In genomic region chr7:89308238-89308637, GRCm38 (mm10) we compare ENCODE assay signal across 15 mouse cellular contexts.
DNase-seq lines count a peak whose midpoint lies in the region; ATAC-seq lines count a peak whose summit lies in the region.
"Had no signal": no experiment of that assay in that cellular context is flagged by ENCODE, and none has a peak within 500 bp of the region (broad histone marks: within the 10 kb centered on the region; RNA-seq: fewer than 3 reads in every experiment).

No protein-coding gene starts in this region.

- peaks cover 72% of the 10 kb centered on the region for H3K79me2 ChIP-seq in macrophage (ENCODE audit: inconsistent target)

- ATAC-seq in common myeloid progenitor, adult 5-6 weeks (replicated peaks; ENCODE audit: low read depth, poor library complexity, severe bottlenecking) = peak; percentile 91
- ATAC-seq in neural tube, embryonic 15.5 days (ENCODE audit: low FRiP score) = no peak; the same call in 1 of the 2 replicates
- ATAC-seq: forebrain, embryonic 16.5 days; intestine, embryonic 15.5 days had no signal

- peak; percentile 20 for DNase-seq in spleen, adult 12 weeks (ENCODE audit: low spot score)
- DNase-seq in spleen, postnatal 4 days (ENCODE audit: low spot score in 2 of 2) = no peak
- DNase-seq in adrenal gland, adult 2 months = no peak
- no peak for DNase-seq in lung, postnatal 10 days
- DNase-seq in limb, embryonic 10.5 days (ENCODE audit: low spot score) = no peak
- DNase-seq: cerebellum, adult 11-12 months; gastrocnemius, postnatal 14 days; heart, postnatal 4 days; lung, embryonic 14.5 days had no signal

- no peaks in the 10 kb centered on the region for H3K4me1 ChIP-seq in neural tube, embryonic 15.5 days
- peaks cover 4% of the 10 kb centered on the region; the same call in 1 of the 2 replicates for H3K4me1 ChIP-seq in limb, embryonic 10.5 days
- H3K4me1 ChIP-seq: intestine, embryonic 15.5 days had no signal

- peak overlapping the region; percentile 35 for H3K27ac ChIP-seq in macrophage
- no peak overlapping the region for H3K27ac ChIP-seq in neural tube, embryonic 15.5 days (replicated peaks)
- no peak overlapping the region for H3K27ac ChIP-seq in limb, embryonic 10.5 days
- H3K27ac ChIP-seq: intestine, embryonic 15.5 days had no signal

- H3K4me2 ChIP-seq in neural tube, embryonic 15.5 days = no peak overlapping the region
- H3K4me2 ChIP-seq: heart, embryonic 11.5 days; intestine, embryonic 15.5 days; lung, embryonic 14.5 days had no signal

- no peaks in the 10 kb centered on the region for H3K9me3 ChIP-seq in neural tube, embryonic 15.5 days (replicated peaks)
- H3K9me3 ChIP-seq in limb, embryonic 10.5 days (replicated peaks) = no peaks in the 10 kb centered on the region
- H3K9me3 ChIP-seq: intestine, embryonic 15.5 days had no signal

- H3K27me3 ChIP-seq in neural tube, embryonic 15.5 days (replicated peaks) = no peaks in the 10 kb centered on the region
- no peaks in the 10 kb centered on the region for H3K27me3 ChIP-seq in limb, embryonic 10.5 days (ENCODE audit: low read depth, poor library complexity, severe bottlenecking)
- H3K27me3 ChIP-seq: intestine, embryonic 15.5 days had no signal

- peaks cover 11% of the 10 kb centered on the region; the same call in 1 of the 2 replicates for H3K36me3 ChIP-seq in macrophage (ENCODE audit: inconsistent target)
- no peaks in the 10 kb centered on the region; the same call in 1 of the 2 replicates for H3K36me3 ChIP-seq in neural tube, embryonic 15.5 days
- peaks cover 9% of the 10 kb centered on the region for H3K36me3 ChIP-seq in limb, embryonic 10.5 days
- H3K36me3 ChIP-seq: intestine, embryonic 15.5 days had no signal

- WGBS in macrophage (ENCODE audit: missing documents) = 56% methylated on average over 9 of the region's 11 CpGs
- 84% methylated on average over 11 of the region's 11 CpGs for WGBS in neural tube, embryonic 15.5 days
- 81% methylated on average over 11 of the region's 11 CpGs for WGBS in limb, embryonic 10.5 days

- H3K4me3 ChIP-seq in macrophage (ENCODE audit: inconsistent target) = no peak overlapping the region
- H3K4me3 ChIP-seq in neural tube, embryonic 15.5 days (replicated peaks) = no peak overlapping the region
- H3K4me3 ChIP-seq in limb, embryonic 10.5 days = no peak overlapping the region
- H3K4me3 ChIP-seq: intestine, embryonic 15.5 days had no signal

- H3K9ac ChIP-seq in neural tube, embryonic 15.5 days (replicated peaks) = no peak overlapping the region
- H3K9ac ChIP-seq: intestine, embryonic 15.5 days; lung, embryonic 14.5 days had no signal
